Mouse (Mus musculus): Measurements from ENCODE around the gene Gp1ba. TPM values are rescaled to one million over a fixed set of nuclear protein-coding genes. Genes with fewer than 3 reads are reported as not detected.

The Gp1ba gene
- total and polyA plus RNA-seq, 3 experiments, result 0.25 to 0.84 TPM; not detected in 1

DNA sequence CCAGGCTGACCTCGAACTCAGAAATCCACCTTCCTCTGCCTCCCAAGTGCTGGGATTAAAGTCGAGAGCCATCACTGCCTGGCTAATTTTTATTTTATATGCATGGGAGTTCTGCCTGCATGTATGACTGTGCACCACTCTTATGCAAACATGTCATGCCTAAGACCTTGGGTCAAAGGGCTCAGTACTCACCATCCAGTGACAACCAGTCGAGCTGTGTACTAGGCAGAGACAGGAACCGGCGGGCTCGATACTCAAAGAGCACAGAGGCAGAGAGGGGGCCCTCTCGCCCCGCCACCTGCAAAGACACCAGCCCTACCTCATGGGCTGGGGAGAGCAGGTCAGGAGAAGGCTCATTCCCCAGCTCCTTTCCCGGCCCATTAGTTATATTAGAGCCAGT lies 39.2 kb downstream of the Gp1ba start:
- Histone ChIP-seq H3K9me3 (replicated peaks; ENCODE audit: low read length) (no peaks in the 10 kb centered on the region), H3K36me3 (replicated peaks in 1 of 2; ENCODE audit: control insufficient read depth in 1 of 2, insufficient read depth in 1 of 2, low read length in 1 of 2) (peaks cover 62 to 89% of the 10 kb centered on the region in 2 experiments), H3K4me3 (replicated peaks in 1 of 3; ENCODE audit: low read depth in 2 of 3, low read length in 2 of 3, poor library complexity in 1 of 3) (no peak overlapping the region), H3K27me3 (replicated peaks) (no peaks in the 10 kb centered on the region), H3K9ac (ENCODE audit: insufficient read depth, low read depth) (no peak overlapping the region), H3K27ac (ENCODE audit: insufficient read depth, low read depth) (no peak overlapping the region), H3K4me1 (ENCODE audit: control insufficient read depth in 1 of 2, insufficient read depth in 2 of 2) (peaks cover 0 to 42% of the 10 kb centered on the region in 2 experiments; a peak in 3 of 4 replicates), H3K79me2 (replicated peaks; ENCODE audit: control insufficient read depth, extremely low read depth, insufficient read depth, poor library complexity, severe bottlenecking) (no peaks in the 10 kb centered on the region), H3K4me2 (ENCODE audit: insufficient read depth, low read depth, poor library complexity, severe bottlenecking) (no peak overlapping the region)
- TF ChIP-seq POLR2A (IDR thresholded peaks at IDR 0.05; ENCODE audit: low read depth, low read length) (no peak), RCOR1 (conservative IDR thresholded peaks at IDR 0.05; ENCODE audit: low read depth, low read length) (no peak), PAX5 (IDR thresholded peaks at IDR 0.05; ENCODE audit: low read length) (no peak), NELFE (IDR thresholded peaks at IDR 0.05; ENCODE audit: low read depth, low read length) (no peak), ZC3H11A (IDR thresholded peaks at IDR 0.05; ENCODE audit: low read depth, low read length) (no peak), KAT2A (IDR thresholded peaks at IDR 0.05; ENCODE audit: insufficient replicate concordance, low read length) (no peak), MYC (IDR thresholded peaks at IDR 0.05; ENCODE audit: low read depth, low read length) (no peak), MAX (IDR thresholded peaks at IDR 0.05; ENCODE audit: low read length) (no peak), MEF2A (IDR thresholded peaks at IDR 0.05; ENCODE audit: borderline replicate concordance, low read depth, low read length) (no peak), MAFK (IDR thresholded peaks at IDR 0.05; ENCODE audit: insufficient replicate concordance, low read length) (no peak), TBP (conservative IDR thresholded peaks at IDR 0.05; ENCODE audit: low read depth, low read length) (no peak), ELF1 (IDR thresholded peaks at IDR 0.05; ENCODE audit: low read depth, low read length) (no peak), HCFC1 (IDR thresholded peaks at IDR 0.05; ENCODE audit: low read depth, low read length) (no peak), CHD1 (IDR thresholded peaks at IDR 0.05; ENCODE audit: low read depth, low read length) (no peak), MXI1 (IDR thresholded peaks at IDR 0.05; ENCODE audit: low read depth, low read length) (no peak), UBTF (IDR thresholded peaks at IDR 0.05; ENCODE audit: low read depth, low read length) (no peak), TCF12 (IDR thresholded peaks at IDR 0.05; ENCODE audit: low read depth, low read length) (no peak), ZNF384 (IDR thresholded peaks at IDR 0.05; ENCODE audit: low read depth, low read length) (no peak)
- no peak for DNase-seq (ENCODE audit: extremely low read depth)
- dilution Hi-C loops (cut with MboI; ENCODE audit: extremely low pct_ligation_motif_present, extremely low pct_unique_long_range_greater_than_20kb, low sequenced_read_pairs) (no loop called here), in situ Hi-C loops (cut with MboI; ENCODE audit: low pct_ligation_motif_present, low pct_unique_long_range_greater_than_20kb, low sequenced_read_pairs) (no loop called here)

DNA sequence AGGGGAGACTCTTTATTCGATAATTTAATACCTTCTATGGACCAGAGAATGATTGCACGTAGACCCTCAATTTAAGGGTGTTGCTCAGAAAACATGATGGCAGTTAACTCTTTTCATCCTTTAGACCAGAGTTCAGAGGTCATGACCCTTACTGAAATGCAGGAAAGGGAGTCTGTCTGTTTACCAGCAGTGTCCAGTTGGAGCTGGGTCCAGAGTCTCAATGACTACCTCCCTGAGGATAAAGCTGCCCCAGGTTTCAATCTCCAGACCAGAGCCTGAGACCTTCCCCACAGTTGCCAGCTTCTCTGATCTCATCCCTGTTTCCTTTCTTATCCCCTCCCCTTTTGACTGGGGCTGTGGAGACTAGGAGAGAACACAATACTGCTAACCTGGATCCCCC lies 39.7 kb downstream of the Gp1ba start:
- no peak for DNase-seq (ENCODE audit: extremely low read depth)
- peaks cover 0 to 47% of the 10 kb centered on the region in 2 experiments for H3K4me1 ChIP-seq (ENCODE audit: control insufficient read depth in 1 of 2, insufficient read depth in 2 of 2)
- no peaks in the 10 kb centered on the region for H3K9me3 ChIP-seq (replicated peaks; ENCODE audit: low read length)
- peaks cover 64 to 92% of the 10 kb centered on the region in 2 experiments for H3K36me3 ChIP-seq (replicated peaks in 1 of 2; ENCODE audit: control insufficient read depth in 1 of 2, insufficient read depth in 1 of 2, low read length in 1 of 2)
- no peak overlapping the region for H3K4me2 ChIP-seq (ENCODE audit: insufficient read depth, low read depth, poor library complexity, severe bottlenecking)
- no peaks in the 10 kb centered on the region for H3K27me3 ChIP-seq (replicated peaks)
- H3K4me3 ChIP-seq (replicated peaks in 1 of 3; ENCODE audit: low read depth in 2 of 3, low read length in 2 of 3, poor library complexity in 1 of 3), result no peak overlapping the region
- no peaks in the 10 kb centered on the region for H3K79me2 ChIP-seq (replicated peaks; ENCODE audit: control insufficient read depth, extremely low read depth, insufficient read depth, poor library complexity, severe bottlenecking)
- TF ChIP-seq ZC3H11A (IDR thresholded peaks at IDR 0.05; ENCODE audit: low read depth, low read length), result no peak
- no peak for TF ChIP-seq UBTF (IDR thresholded peaks at IDR 0.05; ENCODE audit: low read depth, low read length)
- no peak for TF ChIP-seq ZMIZ1 (IDR thresholded peaks at IDR 0.05; ENCODE audit: low read depth, low read length)
- TF ChIP-seq MAFK (IDR thresholded peaks at IDR 0.05; ENCODE audit: insufficient replicate concordance, low read length), result no peak
- no peak for TF ChIP-seq POLR2A (IDR thresholded peaks at IDR 0.05; ENCODE audit: low read depth, low read length)
- TF ChIP-seq EP300 (IDR thresholded peaks at IDR 0.05; ENCODE audit: low read length), result no peak
- no peak for TF ChIP-seq ELF1 (IDR thresholded peaks at IDR 0.05; ENCODE audit: low read depth, low read length)
- no peak for TF ChIP-seq USF2 (conservative IDR thresholded peaks at IDR 0.05; ENCODE audit: low read depth, low read length)
- TF ChIP-seq MYC (IDR thresholded peaks at IDR 0.05; ENCODE audit: low read depth, low read length), result no peak
- TF ChIP-seq SIN3A (IDR thresholded peaks at IDR 0.05; ENCODE audit: low read length), result no peak
- no peak for TF ChIP-seq SMC3 (IDR thresholded peaks at IDR 0.05; ENCODE audit: low read depth, low read length)
- TF ChIP-seq BHLHE40 (IDR thresholded peaks at IDR 0.05; ENCODE audit: low read depth, low read length), result no peak
- no peak for TF ChIP-seq E2F4 (IDR thresholded peaks at IDR 0.05; ENCODE audit: insufficient replicate concordance, low read depth, low read length)
- TF ChIP-seq USF1 (IDR thresholded peaks at IDR 0.05; ENCODE audit: low read depth, low read length), result no peak
- TF ChIP-seq GABPA (IDR thresholded peaks at IDR 0.05; ENCODE audit: insufficient replicate concordance, low read depth, low read length), result no peak
- TF ChIP-seq NELFE (IDR thresholded peaks at IDR 0.05; ENCODE audit: low read depth, low read length), result no peak
- no peak for TF ChIP-seq RCOR1 (conservative IDR thresholded peaks at IDR 0.05; ENCODE audit: low read depth, low read length)
- TF ChIP-seq CHD1 (IDR thresholded peaks at IDR 0.05; ENCODE audit: low read depth, low read length), result no peak
- TF ChIP-seq TCF12 (IDR thresholded peaks at IDR 0.05; ENCODE audit: low read depth, low read length), result no peak
- no peak for TF ChIP-seq JUND (conservative IDR thresholded peaks at IDR 0.05; ENCODE audit: low read depth, low read length)
- H3K9ac ChIP-seq (ENCODE audit: insufficient read depth, low read depth), result no peak overlapping the region
- in situ Hi-C loops (cut with MboI; ENCODE audit: low pct_ligation_motif_present, low pct_unique_long_range_greater_than_20kb, low sequenced_read_pairs), result no loop called here
- H3K27ac ChIP-seq (ENCODE audit: insufficient read depth, low read depth), result no peak overlapping the region
- dilution Hi-C loops (cut with MboI; ENCODE audit: extremely low pct_ligation_motif_present, extremely low pct_unique_long_range_greater_than_20kb, low sequenced_read_pairs), result no loop called here

Data from CH12.LX (cell line).